Mouse (Mus musculus) WW6 (cell line): ENCODE measurements around the gene Cd3eap.

Experiments
- DNase-seq: peaks from one replicate; pipeline ENCODE4 v3.0.0-alpha.2; 2013; ENCODE audit warnings: low read depth, low spot score

Gene Cd3eap

GRCm38 (mm10) chr7:19361720-19362119 lies 2.4 kb upstream of the Cd3eap start:
- DNase-seq = no peak

- DNase-seq = peak; percentile 75
Observed at GRCm38 (mm10) chr7:19360944-19361343, 1.7 kb upstream of the Cd3eap start.

GRCm38 (mm10) chr7:19359892-19360641 lies 784 bp upstream of the Cd3eap start:
- DNase-seq = peak; percentile 76

GRCm38 (mm10) chr7:19358634-19359033 lies 649 bp downstream of the Cd3eap start:
- DNase-seq = no peak

- DNase-seq = no peak
Observed at GRCm38 (mm10) chr7:19357381-19358375, 1.6 kb downstream of the Cd3eap start.

- no peak for DNase-seq
Observed at GRCm38 (mm10) chr7:19356311-19356710, 3.0 kb downstream of the Cd3eap start.

GRCm38 (mm10) chr7:19354991-19355390 lies 4.3 kb downstream of the Cd3eap start:
- no peak for DNase-seq

- DNase-seq = no peak
Observed at GRCm38 (mm10) chr7:19350221-19350620, 9.1 kb downstream of the Cd3eap start.

GRCm38 (mm10) chr7:19349188-19349915 lies 9.9 kb downstream of the Cd3eap start:
- DNase-seq = no peak

- DNase-seq = peak; percentile 98
Observed at GRCm38 (mm10) chr7:19344938-19345471, 14.3 kb downstream of the Cd3eap start.

- DNase-seq = no peak
Observed at GRCm38 (mm10) chr7:19344237-19344847, 14.9 kb downstream of the Cd3eap start, which contains the start of gene Ercc1. Gene Ercc1 (plus strand): TSS chr7:19344778.

- DNase-seq = no peak
Observed at GRCm38 (mm10) chr7:19343210-19343808, 16.0 kb downstream of the Cd3eap start.

GRCm38 (mm10) chr7:19342481-19343027 lies 16.7 kb downstream of the Cd3eap start:
- no peak for DNase-seq

- DNase-seq = no peak
Observed at GRCm38 (mm10) chr7:19341761-19342409, 17.4 kb downstream of the Cd3eap start.

GRCm38 (mm10) chr7:19341250-19341649 lies 18.0 kb downstream of the Cd3eap start:
- DNase-seq = no peak

- no peak for DNase-seq
Observed at GRCm38 (mm10) chr7:19338596-19338995, 20.7 kb downstream of the Cd3eap start.

GRCm38 (mm10) chr7:19338060-19338459 lies 21.2 kb downstream of the Cd3eap start:
- no peak for DNase-seq

GRCm38 (mm10) chr7:19337122-19337521 lies 22.2 kb downstream of the Cd3eap start:
- DNase-seq = no peak

GRCm38 (mm10) chr7:19335583-19335982 lies 23.7 kb downstream of the Cd3eap start:
- DNase-seq = no peak
